Mouse (Mus musculus) lung, postnatal 10 days (tissue): Measurements from ENCODE around the gene Tax1bp1.

Experiments used
- DNase-seq: peaks from one replicate; pipeline ENCODE4 v3.0.0; 2021

The Tax1bp1 gene

DNA sequence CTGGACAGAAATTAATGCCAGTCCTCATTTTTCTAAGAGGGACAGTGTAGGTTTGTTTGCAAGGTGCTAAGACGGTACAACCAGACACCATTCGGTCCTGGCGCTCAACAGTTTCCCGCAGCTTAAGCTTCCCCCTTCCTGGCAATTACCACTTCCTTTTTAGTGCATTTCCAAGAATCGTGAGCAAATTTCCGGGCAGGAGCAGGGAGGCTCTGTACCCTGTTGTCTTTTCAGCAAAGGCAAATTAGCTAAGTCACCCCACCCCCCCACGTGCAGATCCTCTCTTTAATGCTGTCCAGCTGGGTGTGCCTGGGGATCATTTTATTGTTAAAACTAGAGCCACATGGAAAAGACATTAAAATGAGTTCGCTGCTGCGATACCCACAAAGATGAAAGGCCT lies 88.7 kb downstream of the Tax1bp1 start:
- DNase-seq, result peak; percentile 65

DNA sequence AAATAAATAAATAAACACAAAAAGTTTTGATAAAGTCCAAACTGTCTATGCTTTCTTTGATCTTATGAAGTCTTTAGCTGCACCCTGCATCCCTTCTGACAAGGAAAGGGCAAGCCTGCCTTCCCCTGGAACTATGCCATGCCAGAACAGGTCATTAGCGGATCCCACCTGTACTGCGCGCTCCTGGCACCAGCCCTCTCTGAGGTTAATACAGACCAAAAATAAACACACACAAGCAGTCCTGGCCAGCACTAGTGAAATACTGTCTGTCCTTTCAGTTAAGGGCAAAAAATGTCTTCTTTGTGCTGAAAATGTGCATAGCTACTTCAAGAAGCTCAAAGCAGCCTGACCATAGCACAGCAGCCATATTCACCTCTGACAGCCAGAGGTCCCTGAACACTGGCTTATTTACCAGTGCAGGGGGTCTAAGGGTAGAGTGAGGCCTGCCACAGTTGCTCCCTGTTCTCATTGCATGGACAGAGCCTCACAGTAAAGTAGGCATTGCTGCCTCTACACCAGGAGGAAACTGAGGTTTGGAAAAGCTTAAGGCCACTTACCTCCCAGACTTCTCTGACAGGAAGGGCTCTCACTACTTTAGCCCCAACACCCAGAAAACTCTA lies 91.8 kb downstream of the Tax1bp1 start:
- no peak for DNase-seq
